Mouse (Mus musculus): ENCODE measurements around the gene Psen2.

Psen2 gene

DNA sequence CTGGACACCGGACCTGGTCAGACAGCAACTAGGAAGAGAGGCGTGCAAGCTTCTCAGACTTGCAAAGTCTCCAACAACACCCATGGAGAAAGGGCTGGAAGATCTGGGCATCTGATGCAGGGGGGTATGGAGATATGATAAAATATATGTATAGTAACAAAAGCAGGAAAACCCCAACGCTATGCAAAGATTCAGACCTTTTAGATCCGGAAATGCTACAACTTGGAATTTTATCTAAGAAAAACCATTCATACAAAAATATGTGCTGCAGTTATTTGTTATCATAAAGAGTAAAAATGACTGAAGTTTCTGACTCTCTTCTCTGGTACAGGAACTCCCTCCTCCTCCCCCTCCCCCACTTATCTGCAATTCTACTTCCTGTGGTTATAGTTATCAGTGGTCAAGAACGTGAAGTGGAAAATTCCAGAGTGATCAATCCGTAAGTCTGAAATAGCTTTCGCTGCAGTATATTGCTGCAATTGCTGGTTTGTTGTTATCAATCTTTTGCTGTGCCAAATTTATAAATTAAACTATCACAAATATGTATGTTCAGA, 14.6 kb downstream of the Psen2 start:
- no peak for DNase-seq (ENCODE audit: low spot score)

DNA sequence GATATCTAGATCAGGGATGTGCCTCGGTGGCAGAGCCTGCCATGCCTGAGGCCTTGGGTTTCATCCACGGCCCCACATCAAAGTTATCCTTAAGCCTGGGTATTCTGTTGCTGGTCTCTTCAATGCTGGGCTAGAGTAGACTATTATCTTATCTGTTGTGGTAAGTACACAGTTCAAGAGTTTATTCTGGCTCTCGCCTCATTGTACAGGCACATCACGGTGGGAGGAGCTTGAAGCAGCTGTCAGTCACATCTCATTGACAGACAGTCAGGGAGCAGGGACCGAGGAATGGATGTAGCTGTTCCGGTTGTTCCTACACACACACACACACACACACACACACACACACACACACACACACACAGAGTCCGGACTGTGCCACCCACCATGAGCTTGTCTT, 15.3 kb downstream of the Psen2 start:
- no peak for DNase-seq (ENCODE audit: low spot score)

DNA sequence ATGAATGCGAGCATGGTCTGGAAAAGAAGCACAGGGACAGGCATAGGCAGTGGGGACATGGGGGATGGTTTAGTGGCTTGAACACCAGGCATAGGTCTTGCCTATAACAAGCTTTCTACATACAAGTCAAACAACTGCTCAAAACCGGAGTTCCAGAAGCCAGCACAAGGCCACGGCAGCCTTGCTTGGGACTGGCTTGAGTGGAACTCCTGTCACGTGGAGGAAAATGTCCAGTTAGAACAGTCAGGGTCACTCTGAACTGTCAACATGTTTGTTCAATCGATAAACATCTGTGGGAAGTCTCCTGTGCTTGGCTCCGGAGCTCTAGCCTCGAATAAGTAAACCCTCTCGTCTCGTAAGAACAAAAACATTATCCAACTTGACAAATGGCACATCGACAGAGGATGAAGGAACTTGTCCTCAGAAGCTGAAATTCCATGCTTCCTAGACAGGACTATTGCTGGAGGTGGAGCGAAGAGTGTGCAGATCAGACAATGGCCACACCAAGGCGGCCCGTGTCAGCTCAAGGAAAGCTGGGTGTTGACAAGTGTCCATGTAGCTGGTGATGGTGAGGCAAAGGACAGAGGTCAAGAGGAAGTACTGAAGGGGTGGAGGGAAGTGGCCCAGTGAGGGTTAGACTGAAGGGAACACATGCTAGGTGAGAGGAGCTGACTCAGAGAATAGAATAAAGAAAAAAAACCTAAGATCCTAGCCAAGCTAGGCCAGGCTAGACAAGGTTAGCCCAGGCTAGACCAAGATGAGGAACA, 17.3 kb downstream of the Psen2 start:
- no peak for DNase-seq (ENCODE audit: low spot score)

DNA sequence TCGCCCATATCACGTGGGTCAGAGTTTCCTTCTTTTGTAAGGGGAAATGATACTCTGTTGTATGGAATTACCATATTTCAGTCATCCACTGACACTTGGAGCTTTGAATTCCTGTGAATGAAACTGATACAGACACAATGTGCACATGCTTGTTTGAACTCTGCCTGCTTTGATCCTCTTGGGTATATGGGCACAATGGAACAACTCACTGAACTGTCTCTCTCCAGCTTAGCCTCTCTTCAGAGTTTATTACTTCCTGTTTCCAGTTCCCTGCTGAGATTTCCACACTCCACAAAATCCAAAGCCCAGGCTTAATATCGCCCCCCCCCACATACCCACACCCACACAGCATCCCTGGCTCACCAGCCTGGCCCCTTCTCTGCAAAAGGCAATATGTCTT, 31.5 kb downstream of the Psen2 start:
- no peak for DNase-seq (ENCODE audit: low spot score)

DNA sequence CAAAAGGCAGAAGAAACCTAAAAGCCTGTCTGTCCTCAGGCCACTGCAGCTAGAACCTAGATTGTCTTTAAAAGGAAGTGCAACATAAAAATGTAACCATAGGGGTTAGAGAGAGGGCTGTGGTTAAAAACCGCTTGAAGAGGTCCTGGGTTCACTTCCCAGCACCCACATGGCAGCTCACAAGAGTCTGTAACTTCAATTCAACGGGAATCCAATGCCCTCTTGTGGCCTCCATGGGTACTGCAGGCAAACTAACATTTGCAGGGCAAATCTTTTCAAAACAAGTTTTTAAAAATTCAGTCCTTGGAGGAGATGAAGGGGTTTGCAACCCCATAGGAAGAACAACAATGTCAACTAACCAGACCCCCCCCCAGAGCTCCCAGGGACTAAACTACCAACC, 32.7 kb downstream of the Psen2 start:
- peak; percentile 55 for DNase-seq (ENCODE audit: low spot score)

DNA sequence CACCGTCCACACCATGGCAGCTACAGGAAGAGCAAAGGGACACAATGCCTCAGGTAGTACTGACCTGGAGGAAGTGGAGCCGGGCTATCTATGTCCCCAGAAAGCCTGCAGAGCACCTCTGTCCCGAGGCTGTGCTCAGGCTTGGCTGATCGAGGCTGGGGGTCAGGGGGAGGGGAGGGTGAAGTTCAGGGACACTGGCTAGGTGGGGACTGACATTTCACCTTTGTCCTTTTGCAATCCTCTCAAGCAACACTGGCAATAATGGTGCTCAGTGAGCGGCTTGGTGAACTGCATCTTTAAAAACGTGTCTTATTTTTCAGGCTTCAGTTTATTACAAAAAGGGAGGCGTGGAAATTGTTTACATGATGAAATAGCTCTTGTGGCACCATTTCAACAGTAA, 33.3 kb downstream of the Psen2 start:
- no peak for DNase-seq (ENCODE audit: low spot score)

DNA sequence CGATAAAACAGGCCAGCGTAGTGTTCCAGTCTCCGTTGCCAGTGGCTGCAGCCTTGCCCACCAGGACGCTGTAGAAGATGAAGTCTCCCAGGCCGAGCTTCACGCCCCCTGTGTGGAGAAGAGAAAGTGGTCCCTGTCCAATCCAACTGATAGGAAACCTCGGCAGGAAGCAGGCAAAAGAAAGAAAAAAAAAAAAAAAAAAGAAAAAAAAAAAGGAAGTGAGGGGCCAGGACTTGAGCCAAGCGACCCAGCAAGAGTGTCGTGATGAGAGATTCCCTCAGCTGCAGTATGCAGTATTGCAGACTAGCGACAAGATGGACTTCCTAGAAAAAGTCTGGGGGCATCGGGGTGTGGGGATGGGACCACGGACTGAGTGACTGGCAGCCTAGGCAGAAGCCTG, 34.4 kb downstream of the Psen2 start:
- no peak for DNase-seq (ENCODE audit: low spot score)

DNA sequence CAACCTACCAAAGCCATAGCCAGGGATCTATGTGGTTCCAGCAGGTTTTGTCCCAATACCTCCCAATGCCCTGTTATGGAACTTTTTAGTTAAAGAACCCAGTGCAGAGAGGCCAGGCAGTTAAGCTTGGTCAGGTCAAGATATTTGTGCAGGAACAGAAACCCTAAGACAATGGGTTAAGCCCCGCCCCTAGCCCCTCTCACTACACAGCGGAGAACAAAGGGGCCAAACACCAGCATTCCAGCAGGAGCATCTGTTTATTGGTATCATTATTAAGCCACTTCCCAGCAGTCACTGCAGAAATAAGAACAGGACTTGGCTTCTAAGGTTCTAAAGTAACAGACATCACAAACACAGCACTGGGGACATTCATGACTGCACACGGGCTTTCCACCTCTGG, 36.5 kb downstream of the Psen2 start:
- no peak for DNase-seq (ENCODE audit: low spot score)

DNA sequence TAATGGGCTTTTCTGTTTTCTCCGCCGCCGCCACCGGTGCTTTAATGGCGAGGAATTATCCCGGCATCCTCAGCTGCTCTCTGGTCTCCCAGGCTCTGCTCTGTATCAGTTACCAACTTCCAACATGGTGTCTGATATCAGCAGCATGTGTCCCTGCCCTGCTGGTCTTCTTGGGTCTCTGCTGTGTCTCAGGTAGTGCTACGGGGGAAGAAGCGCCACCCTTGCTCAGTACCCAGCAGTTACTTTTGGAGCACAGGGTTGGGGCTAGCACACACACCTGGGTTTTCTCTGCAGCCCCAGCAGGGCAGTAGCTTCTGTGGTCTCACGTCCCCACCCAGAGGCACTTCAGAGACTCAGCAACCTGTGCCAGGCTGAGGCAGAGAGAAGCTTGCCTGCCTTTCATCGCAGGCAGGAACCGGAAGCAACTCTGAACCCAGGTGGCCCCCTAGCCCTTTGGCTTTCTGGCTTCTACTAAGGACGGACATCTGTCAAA, 37.0 kb downstream of the Psen2 start:
- DNase-seq (ENCODE audit: low spot score): peak; percentile 28

DNA sequence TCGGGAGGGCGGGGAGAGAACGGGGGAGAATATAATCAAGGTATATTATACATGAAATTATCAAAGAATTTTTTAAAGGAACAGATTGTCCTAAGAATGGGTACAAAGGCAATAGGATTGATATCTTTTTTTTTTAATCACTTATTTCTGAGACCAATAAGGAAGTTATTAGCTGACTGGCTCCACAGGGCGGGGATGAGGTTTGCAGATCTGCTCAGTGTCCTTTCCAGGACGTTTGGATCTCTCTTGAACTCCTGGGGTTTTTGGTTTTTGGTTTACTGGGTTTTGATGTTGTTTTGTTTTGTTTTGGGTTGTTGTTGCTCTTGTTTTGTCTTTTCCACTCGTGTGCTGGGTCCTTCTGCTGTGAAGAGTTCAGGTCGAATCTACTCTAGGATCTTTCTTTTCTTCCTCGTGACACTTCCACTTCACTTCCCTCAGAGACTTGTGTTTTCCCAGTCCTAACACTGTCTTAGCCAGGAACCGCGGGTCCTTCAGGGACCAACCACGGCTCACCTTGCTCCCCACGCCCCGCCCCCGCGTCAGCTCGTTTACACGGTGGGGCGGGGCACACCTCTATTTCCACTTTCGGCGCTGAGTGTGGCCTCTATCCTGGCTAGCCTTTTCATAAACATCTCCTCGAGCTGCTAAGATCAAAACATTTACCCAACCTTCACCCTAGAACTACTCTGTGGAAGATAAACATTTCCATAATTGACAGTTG, 37.6 kb downstream of the Psen2 start:
- peak; percentile 69 for DNase-seq (ENCODE audit: low spot score)

DNA sequence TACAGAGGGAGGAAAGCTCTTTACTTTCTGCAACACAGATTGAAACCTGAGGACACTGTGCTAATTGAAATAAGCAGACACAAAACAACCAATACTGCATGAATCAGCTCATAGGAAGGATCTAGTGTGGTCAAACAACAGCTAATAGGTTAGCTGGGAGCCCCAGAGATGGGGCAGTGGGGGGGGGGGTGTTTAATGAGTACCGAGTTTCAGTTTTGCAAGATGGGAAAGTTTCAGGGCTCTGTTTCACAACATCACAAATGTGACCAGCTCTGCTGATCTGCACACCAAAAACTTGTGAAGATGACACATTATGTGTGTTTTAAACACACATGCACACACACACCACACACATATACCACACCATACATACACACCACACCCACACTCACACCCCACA, 41.2 kb downstream of the Psen2 start:
- no peak for DNase-seq (ENCODE audit: low spot score)

DNA sequence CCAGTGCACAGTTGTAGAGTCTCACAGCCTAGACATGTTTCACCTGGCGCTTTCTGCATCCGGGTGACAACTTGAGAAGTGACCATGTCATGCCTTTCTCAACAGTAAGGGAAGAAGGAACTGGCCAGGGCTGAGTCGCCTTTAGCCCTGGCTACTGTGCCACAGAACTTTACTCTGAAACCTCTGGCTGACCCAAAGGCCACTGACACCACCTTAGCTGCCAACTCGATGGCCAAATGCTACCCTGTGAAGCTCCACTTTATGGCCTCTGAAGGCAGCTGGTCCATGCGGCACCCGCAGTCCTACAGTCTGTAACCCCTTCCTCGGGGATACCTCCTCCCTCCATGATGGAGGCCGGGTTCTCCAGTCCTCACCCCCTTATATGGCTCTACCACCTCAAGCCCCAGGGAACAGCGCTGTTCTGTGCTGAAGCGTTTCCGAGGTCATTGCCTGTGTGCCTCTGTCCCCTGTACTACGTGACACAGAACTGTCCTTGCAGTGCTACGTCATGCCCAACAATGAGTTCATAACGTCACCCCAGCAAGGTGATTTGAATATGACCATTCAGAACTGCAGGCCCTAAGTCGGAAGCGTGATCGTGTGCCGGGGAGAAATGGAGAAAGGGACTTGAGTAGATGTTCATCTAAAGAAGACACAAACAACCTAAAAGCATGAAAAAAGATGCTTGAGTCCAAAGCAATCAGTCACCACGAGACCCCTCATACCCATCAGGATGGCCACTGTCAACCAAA, 42.3 kb downstream of the Psen2 start:
- DNase-seq (ENCODE audit: low spot score): no peak

DNA sequence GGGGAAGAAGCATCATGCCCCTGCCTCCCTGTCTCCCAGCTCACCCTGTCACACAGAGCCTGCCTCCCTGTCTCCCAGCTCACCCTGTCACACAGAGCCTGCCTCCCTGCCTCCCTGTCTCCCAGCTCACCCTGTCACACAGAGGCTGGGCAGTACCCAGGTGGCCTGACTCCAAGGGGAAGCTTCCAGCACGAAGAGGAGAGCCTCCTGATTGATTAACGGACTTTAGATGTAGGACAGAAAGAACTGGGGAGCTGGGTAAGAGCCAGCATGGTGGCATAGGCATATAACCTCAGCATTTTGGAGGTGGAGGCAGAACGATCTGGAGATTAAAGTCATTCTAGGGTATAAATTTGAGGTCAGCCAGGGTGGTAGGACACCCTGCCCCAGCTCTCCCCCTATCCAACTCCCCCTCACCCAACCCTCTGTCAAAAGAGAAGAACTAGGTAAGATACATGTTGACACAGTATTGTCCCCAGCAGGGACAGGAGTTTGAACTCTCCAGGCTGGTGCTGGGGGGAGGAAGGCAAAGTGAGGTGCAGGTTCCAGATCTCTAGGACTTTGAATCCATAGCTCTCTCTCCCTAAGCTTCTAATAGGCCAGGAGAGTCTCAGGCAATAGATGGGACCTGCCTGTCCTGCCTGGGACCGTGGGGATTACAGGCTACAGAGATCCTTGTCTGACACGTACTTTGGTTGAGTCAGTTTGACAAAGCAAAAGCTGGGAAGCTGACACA, 46.5 kb downstream of the Psen2 start:
- DNase-seq (ENCODE audit: low spot score): no peak

DNA sequence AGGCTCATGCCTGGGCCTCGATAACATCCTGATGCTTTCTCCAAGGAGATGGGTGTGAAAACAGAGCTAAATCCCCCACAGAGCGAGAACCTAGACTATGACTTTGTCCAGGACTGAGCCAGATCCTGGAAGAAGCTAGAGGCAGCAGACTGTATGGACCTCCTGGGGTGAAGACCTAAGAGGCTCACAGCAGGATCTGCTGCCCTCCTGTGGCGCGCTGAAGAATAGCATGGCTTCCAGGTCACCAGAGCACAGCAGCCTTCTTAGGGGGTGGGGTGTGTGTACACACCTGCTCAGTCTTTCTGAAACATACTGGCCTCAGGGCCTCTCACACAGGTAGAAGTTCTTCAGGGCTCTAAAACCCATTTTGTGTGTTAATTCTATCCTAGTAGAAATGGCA, 48.2 kb downstream of the Psen2 start:
- DNase-seq (ENCODE audit: low spot score): peak; percentile 80

DNA sequence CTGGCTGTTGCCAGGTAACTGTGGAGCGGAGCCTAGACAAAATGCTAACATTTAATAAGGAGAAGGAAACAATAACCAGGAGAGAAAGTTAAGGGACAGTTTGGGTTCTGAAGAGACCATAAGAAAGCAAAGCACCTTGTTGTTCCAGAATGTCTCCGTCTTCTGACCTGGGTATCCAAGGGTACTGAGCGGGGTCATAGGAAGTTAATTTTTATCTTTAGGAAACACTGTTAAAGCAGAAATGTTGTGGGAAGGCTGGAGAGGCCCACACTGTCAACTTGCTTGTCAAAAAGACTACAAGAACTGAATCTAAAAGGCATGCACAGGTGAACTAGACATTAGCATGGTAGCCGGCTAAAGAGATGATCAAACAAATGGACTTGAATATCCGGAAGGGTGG, 50.3 kb downstream of the Psen2 start:
- no peak for DNase-seq (ENCODE audit: low spot score)

DNA sequence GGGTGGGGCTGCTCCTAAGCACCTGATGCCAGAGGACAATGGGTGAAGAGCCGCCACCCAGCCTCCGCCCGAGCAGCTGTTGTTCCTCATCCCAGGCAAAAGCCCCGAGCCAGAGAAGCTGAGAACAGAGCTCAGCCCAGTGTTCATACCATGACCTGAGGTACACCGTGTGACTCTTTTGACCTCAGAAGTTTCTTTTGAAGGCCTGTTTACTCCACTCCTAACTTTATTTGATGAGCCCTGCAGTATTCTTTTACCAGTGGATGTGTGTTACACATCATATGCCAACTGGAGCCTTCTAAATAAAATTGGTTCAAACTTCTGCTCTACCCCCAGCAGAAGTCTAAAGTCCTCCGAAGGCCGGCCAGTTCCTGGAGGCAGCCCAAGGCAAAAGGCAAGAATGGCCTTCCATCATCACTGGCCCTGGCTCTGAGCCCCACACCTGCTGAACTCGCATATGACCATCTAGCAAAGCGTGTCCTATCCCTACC, 52.4 kb downstream of the Psen2 start:
- no peak for DNase-seq (ENCODE audit: low spot score)

DNA sequence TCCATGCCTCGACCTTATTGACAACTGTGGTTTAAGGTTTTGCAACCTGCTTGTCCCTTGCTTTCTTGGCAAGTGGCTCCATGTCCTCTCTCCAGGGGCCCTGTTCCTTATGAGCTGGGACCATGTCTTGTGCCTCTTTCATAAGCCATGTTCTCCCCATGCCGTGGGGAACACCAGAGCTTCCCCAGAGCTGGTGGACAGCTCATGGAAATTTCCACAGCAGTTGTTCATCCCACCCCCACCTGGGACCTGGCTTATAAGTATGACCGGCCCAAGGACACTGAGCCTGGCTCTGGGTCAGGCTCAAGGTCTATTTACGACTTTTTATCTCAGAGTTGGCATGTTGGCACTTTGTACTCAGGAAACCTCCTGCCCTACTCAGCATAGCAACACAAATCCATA, 53.2 kb downstream of the Psen2 start:
- DNase-seq (ENCODE audit: low spot score): no peak

DNA sequence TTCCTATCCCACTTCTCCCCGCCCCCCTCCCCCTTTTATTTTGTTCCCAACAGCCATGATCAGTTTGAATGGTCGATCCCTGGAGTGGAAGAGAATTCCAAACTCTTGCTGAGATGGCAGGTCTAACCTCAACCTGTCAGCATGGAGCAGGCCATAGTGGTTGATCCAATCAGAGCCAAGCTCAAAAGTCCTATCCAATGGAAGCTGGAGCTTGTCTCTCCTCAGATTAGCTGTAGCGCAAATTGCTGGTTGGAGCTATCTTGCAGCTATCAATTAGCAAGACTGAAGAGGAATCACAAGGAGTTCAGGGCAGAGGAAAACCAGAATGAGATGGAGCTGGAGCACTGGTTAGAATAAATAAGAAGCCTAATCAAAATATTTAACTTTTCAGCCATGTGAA, 54.9 kb downstream of the Psen2 start:
- DNase-seq (ENCODE audit: low spot score): no peak

DNA sequence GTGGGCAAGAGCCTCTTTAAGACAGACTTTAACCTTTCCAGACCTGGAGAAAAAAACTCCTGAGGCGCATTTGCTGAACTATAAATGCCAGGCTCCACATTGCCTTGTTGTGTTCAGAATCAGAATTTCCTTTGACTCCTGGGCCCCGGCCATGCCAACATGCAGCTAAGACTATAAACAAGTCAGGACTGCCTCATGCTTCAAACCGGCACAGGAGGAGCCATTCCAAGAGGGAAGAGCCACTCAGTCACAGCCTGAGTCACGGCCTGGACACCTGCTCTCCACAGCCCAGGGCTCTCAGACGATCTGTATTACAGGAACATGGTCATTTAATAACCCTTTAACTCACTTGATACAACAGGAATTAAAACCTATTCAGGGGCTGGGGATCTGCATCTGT, 62.5 kb downstream of the Psen2 start:
- DNase-seq (ENCODE audit: low spot score): no peak

DNA sequence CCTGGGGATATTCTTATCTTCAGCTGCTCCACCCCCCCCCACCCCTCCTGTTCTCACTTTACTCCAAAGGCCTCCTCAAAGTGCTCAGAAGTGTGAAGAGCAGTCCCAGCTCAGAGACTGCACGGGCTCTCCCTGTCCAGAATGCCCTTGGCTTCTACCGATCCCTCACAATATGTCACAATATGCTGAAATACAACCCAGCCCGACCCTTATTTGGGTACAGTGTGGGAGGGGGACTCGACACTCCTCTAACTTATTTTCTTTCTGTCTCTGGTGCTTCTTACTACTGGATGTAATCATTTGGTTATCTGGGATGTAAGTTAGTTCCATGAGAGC, 63.6 kb downstream of the Psen2 start:
- DNase-seq (ENCODE audit: low spot score): no peak

DNA sequence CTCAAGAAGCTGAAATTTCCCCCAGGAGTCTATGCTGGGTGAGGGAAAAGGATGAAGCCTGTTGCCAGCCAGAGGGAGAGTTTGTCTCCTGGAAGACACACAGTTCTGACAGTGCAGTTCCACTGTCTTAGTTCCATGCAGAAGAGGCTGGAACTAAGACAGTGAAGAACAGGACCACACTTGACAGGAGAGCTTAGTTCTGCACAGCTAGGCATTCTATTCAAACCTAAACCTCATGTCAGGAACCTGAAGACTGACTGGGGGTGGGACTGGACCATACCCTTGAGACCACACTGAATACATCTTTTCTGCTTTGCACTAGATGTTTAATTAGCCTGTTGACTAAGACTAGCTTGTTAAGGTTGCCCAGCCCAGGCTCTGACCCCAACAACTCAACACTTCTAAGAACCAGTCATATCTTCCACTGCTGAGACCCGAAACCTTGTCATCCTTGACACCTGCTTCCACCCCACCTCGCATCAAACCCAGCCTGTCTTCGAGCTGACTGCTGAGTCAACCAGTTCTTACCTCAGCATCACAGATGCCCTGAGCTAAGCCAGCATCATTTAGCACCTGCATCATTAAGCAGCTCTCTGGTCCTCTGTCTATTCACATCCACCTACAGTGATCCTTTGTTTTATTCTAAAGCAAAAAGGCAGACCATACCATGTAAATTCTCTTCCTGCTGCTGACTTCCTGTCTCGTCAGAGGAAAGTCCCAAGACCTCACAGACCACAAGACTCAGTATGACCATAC, 64.1 kb downstream of the Psen2 start, which contains the start of gene Coq8a:
Gene Coq8a (minus strand): TSS at position 644 of the 756 bp plus-strand sequence.
- DNase-seq (ENCODE audit: low spot score): no peak

Data from MN1 (cell line).